Mouse (Mus musculus): ENCODE measurements at regions not wholly inside any gene's neighbourhood (a gene's known extent, or its start where the extent isn't known, plus 50 kb on each side); places are given as distances from the start of the nearest gene placed in this dataset.

DNA sequence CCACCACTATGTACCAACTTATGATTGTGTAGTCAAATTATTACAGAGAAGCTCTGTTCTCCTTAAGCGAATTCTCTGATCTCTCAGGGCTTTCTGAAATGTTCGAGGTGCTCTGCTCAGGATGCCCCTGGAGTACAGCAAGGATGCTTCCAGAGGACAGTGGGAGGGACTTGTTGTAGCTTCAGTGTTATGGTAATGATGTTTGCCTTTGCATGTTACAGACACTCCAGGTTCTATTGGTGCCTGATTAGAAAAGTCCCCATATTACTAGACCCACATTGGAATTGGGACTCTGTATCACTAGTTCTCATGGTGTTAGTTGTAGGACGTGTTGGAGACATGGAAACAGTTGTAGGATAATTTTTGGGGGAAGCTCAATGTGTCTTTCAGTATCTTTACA, 96.0 kb downstream of the Epdr1 start:
- no peak for DNase-seq (ENCODE audit: low read depth)

GRCm38 (mm10) chr13:19517938-19518777, 101.6 kb downstream of the Epdr1 start:
- DNase-seq (ENCODE audit: low read depth): peak; percentile 95

DNA sequence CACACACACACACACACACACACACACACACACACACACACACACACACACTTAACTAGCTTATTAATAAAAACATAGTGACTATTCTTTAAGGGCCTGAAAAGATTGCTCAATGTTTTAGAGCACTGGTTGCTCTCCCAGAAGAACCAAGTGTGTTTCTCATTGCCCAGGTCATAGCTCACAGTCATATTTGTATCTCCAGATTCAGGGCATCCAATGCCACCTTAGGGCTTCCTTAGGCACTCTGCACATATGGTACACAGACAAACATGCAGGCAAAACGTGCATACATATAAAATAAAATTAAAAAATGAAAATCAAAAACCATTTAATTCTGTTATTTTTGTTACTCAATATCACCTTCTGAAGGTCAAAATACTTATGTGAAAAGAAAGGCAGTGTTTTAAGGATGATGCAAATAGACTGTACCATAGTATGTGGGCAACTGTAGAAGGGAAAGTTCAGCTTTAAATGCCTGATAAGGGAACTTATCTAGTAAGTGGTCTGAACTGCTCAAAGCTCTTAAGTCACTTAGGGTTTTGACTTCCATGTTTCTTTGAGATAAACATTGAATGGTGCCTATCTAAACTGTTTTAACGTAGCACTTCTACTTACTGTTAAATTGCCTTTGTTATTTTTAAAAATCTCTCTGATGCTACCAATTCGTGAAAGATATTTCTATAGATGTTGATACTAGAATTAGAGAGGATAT, 104.7 kb downstream of the Epdr1 start:
- peak; percentile 49 for DNase-seq (ENCODE audit: low read depth)

- DNase-seq (ENCODE audit: low read depth): no peak
Measured at GRCm38 (mm10) chr13:19506543-19506942, 110.9 kb upstream of the Stard3nl start.

GRCm38 (mm10) chr13:19504241-19504640, 108.6 kb upstream of the Stard3nl start:
- no peak for DNase-seq (ENCODE audit: low read depth)

- no peak for DNase-seq (ENCODE audit: low read depth)
Measured at GRCm38 (mm10) chr13:19482198-19482597, 86.6 kb upstream of the Stard3nl start.

GRCm38 (mm10) chr13:19474041-19474440, 78.4 kb upstream of the Stard3nl start:
- DNase-seq (ENCODE audit: low read depth): no peak

DNA sequence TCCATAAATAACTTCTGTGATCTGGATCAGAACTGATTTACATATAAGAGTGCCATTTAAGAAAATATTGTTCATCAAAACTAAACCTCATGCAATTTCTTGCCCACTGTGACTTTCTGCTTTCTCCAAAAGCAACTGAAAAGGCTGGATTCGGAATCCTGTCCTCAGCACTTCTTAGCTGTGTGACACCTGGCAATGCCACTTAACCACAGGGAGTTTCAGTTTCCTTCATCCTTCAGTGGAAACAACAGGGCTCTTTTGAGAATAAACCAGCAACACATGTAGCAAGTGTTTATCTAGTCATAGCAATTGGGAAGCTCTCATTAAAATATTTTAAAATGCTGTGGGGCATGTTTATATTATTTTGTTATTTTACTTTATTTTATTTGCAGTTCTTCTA, 75.1 kb upstream of the Stard3nl start:
- DNase-seq (ENCODE audit: low read depth): no peak

GRCm38 (mm10) chr13:19466722-19467384, 71.3 kb upstream of the Stard3nl start:
- no peak for DNase-seq (ENCODE audit: low read depth)

DNA sequence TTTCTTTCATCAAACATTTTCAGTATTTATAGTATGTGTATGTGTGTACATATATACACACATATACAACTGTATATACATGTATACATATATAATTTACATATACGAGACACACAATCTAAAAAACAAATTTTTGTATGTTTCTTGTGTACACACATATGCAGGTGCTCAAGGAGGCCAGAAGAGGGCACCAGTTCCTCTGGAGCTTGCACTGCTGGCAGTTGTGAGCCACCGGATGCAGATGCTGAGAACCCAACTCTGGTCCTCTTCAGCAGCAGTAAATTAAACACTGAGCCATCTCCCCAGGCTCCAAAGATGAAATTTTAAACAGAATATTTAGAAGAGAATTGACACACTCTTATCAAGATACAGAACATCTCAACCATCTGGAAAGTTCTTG, 67.4 kb upstream of the Stard3nl start:
- peak; percentile 24 for DNase-seq (ENCODE audit: low read depth)

DNA sequence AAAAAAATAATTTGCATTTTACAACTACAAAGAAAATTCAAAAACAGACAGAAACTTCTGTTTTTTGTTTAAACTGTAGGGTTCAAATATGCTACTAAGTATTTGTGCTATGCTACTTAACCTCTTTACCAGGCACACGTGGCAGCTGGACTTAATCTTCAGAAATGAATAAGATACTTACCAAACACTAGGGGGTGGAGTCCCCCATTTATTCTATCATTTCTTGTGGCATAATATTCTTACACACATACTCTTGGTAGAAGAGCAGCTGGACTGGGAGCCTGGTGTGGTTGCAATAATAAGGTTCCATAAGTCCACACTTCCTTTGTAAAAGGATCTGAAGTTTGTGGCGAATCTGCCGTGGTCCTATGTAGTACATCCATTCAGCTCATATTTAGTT, 53.8 kb upstream of the Stard3nl start:
- DNase-seq (ENCODE audit: low read depth): peak; percentile 66
